Mouse (Mus musculus) mouse trophoblast stem cell (cell line): ENCODE measurements around the gene Cbfa2t3.

ENCODE experiments used
- in situ Hi-C, 2 experiments: fragments of 300-500 bp; cut with MseI, MboI; formaldehyde crosslinking; loops; 2 replicates in 1 of 2; 3 replicates in 1 of 2; pipeline ENCODE4 v1.15.1; 2025

The Cbfa2t3 gene

DNA sequence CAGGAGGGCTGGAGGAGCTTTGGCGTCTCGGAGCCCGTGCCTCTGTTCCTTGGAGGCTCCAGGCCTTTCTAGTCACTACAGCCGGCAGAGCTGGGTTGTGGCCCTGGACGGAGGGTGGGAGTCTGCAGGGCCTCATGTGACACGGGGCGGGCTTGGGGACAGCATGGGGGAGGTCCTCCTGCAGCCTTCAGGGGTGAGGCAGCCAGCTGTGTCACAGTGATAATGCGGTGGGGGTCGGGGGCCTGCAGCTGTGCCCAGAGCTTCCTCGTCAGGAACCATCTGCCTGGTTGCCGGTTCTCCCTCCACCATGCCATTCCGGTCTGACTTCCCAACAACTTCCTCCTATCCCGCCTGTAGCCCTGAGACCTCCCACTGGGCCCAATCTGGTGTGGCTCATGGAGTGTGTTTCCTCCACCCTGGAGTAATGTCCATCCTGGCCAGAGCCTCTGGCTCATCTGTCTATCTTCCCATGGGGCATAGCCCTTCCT, at the start of gene Cbfa2t3:
TSS of gene Cbfa2t3 (minus strand) at position 105 of the 488 bp plus-strand sequence.
- in situ Hi-C loops = no loop called here

- in situ Hi-C loops = no loop called here
Measured at GRCm38 (mm10) chr8:122747825-122748224, 48.9 kb upstream of the Cbfa2t3 start.

DNA sequence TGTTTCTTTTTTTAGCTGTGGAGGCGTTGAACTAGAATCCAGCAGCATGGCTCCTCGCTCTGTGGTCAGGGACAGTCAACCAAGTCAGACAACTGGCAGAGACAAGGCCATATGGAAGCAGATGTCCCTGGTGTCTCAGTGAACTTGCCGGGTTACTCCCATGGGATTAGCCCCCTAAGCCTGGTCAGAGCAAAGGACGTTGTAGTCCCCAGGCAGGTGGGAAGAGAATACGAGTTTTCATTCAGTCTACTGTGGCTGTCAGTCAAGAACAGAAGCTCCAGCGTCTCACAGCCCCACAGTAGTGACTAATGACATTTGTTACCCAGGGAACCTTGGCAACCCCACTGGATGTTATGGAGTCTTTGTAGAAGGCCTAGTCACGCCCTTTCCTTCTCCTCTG, 47.5 kb upstream of the Cbfa2t3 start:
- in situ Hi-C loops = no loop called here

GRCm38 (mm10) chr8:122745750-122746275, 46.9 kb upstream of the Cbfa2t3 start:
- in situ Hi-C loops = no loop called here

DNA sequence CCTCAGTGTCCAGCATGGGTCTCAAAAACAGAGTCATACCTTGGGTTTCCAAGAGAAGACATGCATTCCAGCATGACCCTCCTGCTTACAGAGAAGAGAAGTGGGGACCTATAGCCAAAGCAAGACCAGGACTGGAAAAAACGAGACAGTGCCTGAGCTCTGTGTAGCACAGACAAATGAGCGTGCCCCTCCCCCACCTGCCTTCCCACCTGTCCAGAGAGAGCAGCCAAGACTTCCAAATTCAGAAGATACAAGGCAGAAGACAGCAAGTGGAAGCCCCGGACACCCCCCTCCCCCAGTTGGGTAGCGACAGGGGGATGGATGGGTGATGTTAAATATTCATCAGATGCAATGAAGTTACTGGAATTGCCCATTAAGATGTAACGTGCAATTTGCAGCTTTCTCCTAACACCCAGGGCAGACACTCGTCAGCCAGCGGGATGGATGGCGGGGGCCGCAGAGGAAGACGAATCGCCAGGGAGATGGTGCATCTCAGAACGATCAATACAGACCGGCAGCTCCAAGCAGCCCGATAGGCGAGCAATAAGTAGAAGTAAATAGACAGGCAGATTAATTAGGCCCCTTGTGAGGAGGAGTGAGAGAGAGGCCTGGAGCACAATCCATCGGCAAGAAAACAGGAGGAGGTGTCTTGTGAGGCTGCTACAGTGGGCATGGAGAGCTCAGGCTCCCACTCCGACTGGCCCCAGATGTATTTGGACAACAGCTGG, 46.3 kb upstream of the Cbfa2t3 start:
- in situ Hi-C loops = no loop called here

- in situ Hi-C loops = no loop called here
Measured at GRCm38 (mm10) chr8:122742471-122742870, 43.6 kb upstream of the Cbfa2t3 start.

DNA sequence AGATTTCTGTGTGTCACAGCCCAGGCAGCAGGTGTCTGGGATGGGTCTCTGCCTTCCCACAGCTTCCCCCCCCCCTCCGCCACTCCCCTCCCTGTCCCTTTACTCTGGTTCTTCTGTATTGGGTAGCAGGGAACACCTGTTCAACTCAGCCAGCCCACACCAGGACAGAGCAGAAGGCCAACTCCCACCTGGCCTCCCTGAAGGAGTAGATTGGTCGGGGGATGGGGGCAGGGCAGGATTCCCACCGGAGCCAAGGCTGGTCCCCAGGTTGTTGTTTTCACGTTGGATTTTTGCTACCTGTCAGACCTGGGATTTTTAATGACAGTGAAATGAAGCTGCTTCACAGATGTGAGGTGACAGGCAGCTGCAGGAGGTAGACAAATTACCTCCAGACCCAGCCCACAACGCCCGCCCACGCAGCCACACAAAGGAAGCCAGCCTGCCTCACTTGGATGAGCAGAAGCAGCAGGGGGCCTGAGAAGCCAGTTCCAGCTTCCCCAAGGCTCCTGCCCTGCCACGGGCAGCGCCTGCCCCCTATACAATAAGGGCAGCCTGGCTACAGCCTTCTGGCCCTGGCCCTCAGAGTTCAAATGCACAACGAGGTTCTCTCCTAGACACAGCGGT, 40.3 kb upstream of the Cbfa2t3 start:
- in situ Hi-C loops = no loop called here

DNA sequence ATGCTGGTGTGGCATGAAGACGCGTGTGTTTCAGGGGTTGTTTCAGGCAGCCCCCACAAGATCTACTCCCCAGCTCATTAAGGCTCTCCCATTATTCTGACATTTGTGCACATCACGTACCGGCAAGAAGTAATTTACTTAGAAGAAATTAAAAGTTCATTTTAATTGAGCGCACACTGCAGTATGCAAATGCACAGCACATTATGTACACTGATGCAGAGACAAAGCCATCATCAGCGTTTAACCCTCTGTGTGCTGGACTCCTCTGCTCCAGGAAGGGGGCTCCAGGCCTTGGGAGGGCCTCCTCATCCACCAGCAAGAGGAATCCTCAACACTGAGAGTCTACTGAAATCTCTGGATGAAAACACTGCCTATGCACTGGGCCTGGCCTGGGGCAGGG, 39.0 kb upstream of the Cbfa2t3 start:
- in situ Hi-C loops = no loop called here

- in situ Hi-C loops = no loop called here
Measured at GRCm38 (mm10) chr8:122737071-122737470, 38.2 kb upstream of the Cbfa2t3 start.

GRCm38 (mm10) chr8:122736623-122737022, 37.7 kb upstream of the Cbfa2t3 start:
- in situ Hi-C loops = no loop called here

- in situ Hi-C loops = no loop called here
Measured at GRCm38 (mm10) chr8:122735542-122736473, 36.9 kb upstream of the Cbfa2t3 start.

DNA sequence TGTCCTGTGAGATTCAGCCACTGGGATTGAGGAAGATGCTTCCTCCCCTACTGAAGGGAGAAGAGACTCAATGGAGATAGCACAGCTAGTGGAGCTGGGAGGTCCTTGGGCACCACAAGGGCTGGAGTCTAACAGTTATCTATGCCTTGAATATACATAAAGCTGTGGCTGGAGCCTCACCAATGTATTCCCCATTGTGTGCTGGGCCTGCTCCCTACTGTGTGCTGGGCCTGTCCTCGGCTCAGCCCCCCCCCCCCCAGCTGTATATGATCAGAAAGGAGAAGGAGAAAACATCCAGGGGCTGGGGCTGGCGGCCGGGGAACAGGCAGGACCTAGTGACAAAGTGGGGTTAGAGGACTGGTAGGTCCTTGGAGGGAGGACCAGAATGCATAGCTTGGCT, 36.2 kb upstream of the Cbfa2t3 start:
- in situ Hi-C loops = no loop called here

GRCm38 (mm10) chr8:122728630-122729029, 29.7 kb upstream of the Cbfa2t3 start:
- in situ Hi-C loops = no loop called here

DNA sequence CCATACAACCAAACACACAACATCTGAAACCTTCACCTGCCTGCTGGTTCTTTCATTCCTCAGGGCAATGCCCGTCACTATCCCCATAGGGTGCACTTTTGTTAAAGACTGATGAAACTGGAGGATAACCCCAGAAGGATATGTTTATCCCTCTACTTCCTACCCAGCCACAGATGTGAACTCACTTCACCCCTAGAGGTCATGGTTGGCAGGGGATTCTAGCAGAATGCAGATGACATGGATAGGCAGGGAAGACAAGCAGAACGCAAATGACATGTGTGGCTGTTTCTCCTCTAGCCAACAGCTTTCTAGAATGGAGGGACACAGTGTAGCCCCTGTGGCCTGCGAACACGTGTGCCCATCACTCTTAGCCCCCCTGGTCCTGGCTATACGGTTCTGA, 28.5 kb upstream of the Cbfa2t3 start:
- in situ Hi-C loops = no loop called here

GRCm38 (mm10) chr8:122726789-122727188, 27.9 kb upstream of the Cbfa2t3 start:
- in situ Hi-C loops = no loop called here

DNA sequence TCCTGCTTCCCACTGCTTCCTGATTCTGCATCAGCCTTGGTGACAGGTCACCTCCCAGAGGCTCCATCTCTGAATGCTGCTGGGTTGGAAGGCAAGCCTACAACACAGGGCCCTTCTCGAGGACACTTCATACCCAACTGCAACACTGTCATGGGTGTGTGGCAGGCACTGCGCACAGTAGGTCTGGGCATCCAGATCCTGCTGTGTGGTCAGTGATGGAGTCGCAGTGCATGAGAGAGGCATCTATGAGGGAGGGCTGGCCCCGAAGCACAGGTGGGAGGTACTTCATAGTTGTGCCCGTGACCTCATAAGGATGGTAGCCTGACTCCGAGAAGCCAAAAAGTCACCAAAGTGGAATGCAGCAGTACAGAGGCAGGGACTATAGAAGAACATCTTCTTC, 26.3 kb upstream of the Cbfa2t3 start:
- in situ Hi-C loops = no loop called here

GRCm38 (mm10) chr8:122720811-122721640, 22.1 kb upstream of the Cbfa2t3 start:
- in situ Hi-C loops = no loop called here

GRCm38 (mm10) chr8:122720070-122720729, 21.3 kb upstream of the Cbfa2t3 start:
- in situ Hi-C loops = no loop called here

DNA sequence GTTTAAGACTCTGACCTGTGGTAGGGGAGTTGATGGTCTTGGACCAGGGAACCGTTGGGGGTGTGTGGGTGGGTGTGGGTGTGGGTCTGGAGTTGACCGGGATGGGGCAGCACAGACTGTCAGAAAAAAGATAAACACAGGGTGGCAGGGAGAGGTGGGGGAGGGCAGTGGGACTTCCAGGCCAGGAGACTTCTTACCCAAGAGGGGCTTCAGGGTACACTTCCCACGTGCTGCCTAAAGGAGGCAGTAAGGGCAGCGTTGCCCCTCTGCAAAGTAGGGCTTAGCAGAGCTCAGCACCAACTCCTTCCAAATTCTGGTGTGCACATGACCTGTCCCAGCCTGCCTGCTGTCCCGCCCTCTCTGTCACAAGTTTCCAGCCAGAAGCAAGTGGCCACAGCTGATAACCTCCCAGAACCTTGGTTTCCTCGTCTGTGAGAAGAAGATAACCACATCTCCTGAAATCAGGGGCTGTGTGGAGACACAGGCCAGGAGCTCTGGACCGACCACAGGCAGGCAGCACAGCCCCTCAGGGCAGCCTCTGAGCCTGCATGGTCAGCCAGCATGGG, 20.7 kb upstream of the Cbfa2t3 start:
- in situ Hi-C loops = no loop called here
